Mouse (Mus musculus): Measurements from ENCODE around the gene Pacs2. TPM values are rescaled to one million over a fixed set of nuclear protein-coding genes. Genes with fewer than 3 reads are reported as not detected.

Gene Pacs2
- total and polyA plus RNA-seq, 3 experiments: 29.8 to 69.7 (median 62.5) TPM

DNA sequence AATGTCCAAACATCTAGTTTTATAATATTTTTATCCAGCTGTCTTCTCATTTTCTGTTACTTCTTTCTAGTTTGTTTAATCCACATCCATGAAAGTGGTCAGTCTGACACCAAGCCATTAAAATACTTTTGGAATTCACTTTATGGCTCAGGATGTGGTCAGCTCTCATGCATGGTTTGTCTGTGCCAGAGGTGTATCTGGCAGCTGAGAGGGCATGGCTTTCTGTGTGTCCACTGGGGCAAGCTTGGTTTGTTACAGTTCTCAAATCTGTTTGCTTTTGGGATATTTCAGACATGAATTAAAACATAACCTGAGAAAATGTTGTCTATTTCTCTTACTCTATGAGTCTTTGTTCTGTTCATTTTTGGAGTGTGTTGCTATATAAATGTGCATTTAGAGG lies 7.2 kb downstream of the Pacs2 start:
- H3K4me3 ChIP-seq (ENCODE audit: control insufficient read depth in 1 of 2, insufficient read depth in 1 of 2, low read depth in 2 of 2, low read length in 2 of 2): no peak overlapping the region
- no peak for DNase-seq (ENCODE audit: low read depth, low spot score)
- H3K27me3 ChIP-seq (ENCODE audit: control insufficient read depth in 1 of 2, insufficient read depth in 2 of 2, low read length in 2 of 2): no peaks in the 10 kb centered on the region
- peaks cover 0 to 3% of the 10 kb centered on the region in 2 experiments; a peak in 3 of 4 replicates for H3K36me3 ChIP-seq (ENCODE audit: control insufficient read depth in 1 of 2, insufficient read depth in 2 of 2, low read length in 2 of 2)
- TF ChIP-seq E2F4 (IDR thresholded peaks at IDR 0.05; ENCODE audit: borderline replicate concordance, low read depth, low read length) (no peak), MAFK (IDR thresholded peaks at IDR 0.05; ENCODE audit: borderline replicate concordance, low read depth, low read length) (no peak), NRF1 (IDR thresholded peaks at IDR 0.05; ENCODE audit: insufficient read depth, low read depth, low read length, poor library complexity, severe bottlenecking) (no peak), USF1 (IDR thresholded peaks at IDR 0.05; ENCODE audit: low read depth, low read length) (no peak), SIN3A (IDR thresholded peaks at IDR 0.05; ENCODE audit: low read length) (no peak), RCOR1 (IDR thresholded peaks at IDR 0.05; ENCODE audit: low read depth, low read length) (no peak), POLR2AphosphoS2 (IDR thresholded peaks at IDR 0.05; ENCODE audit: low read length) (no peak), JUND (IDR thresholded peaks at IDR 0.05; ENCODE audit: low read depth, low read length) (no peak), MYB (IDR thresholded peaks at IDR 0.05; ENCODE audit: low read depth, low read length) (no peak), GATA1 (IDR thresholded peaks at IDR 0.05; ENCODE audit: low read depth, low read length) (no peak), ZKSCAN1 (IDR thresholded peaks at IDR 0.05; ENCODE audit: low read depth, low read length) (no peak), HCFC1 (IDR thresholded peaks at IDR 0.05; ENCODE audit: low read depth, low read length) (no peak)
- H3K27ac ChIP-seq (ENCODE audit: control insufficient read depth, low read depth, low read length): no peak overlapping the region
- peaks cover 13% of the 10 kb centered on the region; the same call in 1 of the 2 replicates for H3K79me2 ChIP-seq (ENCODE audit: control insufficient read depth, insufficient read depth, low read length, poor library complexity)
- H3K4me1 ChIP-seq (ENCODE audit: control insufficient read depth in 1 of 2, insufficient read depth in 2 of 2, low read length in 2 of 2): peaks cover 5 to 15% of the 10 kb centered on the region in 2 experiments; a peak in 3 of 4 replicates
- no peaks in the 10 kb centered on the region for H3K9me3 ChIP-seq (replicated peaks; ENCODE audit: insufficient read depth, low read length)
- H3K9ac ChIP-seq (ENCODE audit: control insufficient read depth, low read depth, low read length, poor library complexity, severe bottlenecking): no peak overlapping the region

DNA sequence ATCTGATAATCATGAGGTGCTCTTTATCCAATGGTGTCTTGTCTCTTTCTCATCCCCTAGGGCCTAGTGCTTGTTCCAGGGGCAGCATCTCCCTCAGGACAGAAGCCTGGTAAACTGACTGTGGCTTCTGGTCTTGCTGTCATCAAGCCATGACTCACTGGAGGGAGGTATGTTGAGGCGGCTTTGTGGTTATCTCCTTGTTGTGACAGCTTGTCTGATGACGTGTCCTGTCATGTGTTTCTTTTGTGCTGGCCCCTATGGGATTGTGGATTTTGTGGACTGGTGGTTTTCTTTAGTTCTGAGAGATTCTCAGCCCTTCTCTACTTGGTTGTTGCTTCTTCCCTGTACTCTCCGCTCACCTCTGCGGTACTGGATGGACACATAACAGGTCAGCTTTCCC lies 8.8 kb downstream of the Pacs2 start:
- H3K9ac ChIP-seq (ENCODE audit: control insufficient read depth, low read depth, low read length, poor library complexity, severe bottlenecking): no peak overlapping the region
- H3K36me3 ChIP-seq (ENCODE audit: control insufficient read depth in 1 of 2, insufficient read depth in 2 of 2, low read length in 2 of 2): peaks cover 0 to 3% of the 10 kb centered on the region in 2 experiments; a peak in 3 of 4 replicates
- H3K9me3 ChIP-seq (replicated peaks; ENCODE audit: insufficient read depth, low read length): no peaks in the 10 kb centered on the region
- H3K27ac ChIP-seq (ENCODE audit: control insufficient read depth, low read depth, low read length): peak overlapping the region; percentile 8; the same call in 1 of the 2 replicates
- peaks cover 5% of the 10 kb centered on the region; the same call in 1 of the 2 replicates for H3K79me2 ChIP-seq (ENCODE audit: control insufficient read depth, insufficient read depth, low read length, poor library complexity)
- peaks cover 0 to 9% of the 10 kb centered on the region in 2 experiments; a peak in 2 of 4 replicates for H3K4me1 ChIP-seq (ENCODE audit: control insufficient read depth in 1 of 2, insufficient read depth in 2 of 2, low read length in 2 of 2)
- no peaks in the 10 kb centered on the region for H3K27me3 ChIP-seq (ENCODE audit: control insufficient read depth in 1 of 2, insufficient read depth in 2 of 2, low read length in 2 of 2)
- peak; percentile 88 for DNase-seq (ENCODE audit: low read depth, low spot score)
- H3K4me3 ChIP-seq (ENCODE audit: control insufficient read depth in 1 of 2, insufficient read depth in 1 of 2, low read depth in 2 of 2, low read length in 2 of 2): no peak overlapping the region
- peak; percentile 59; the same call in 1 of the 2 replicates for TF ChIP-seq GATA1 (IDR thresholded peaks at IDR 0.05; ENCODE audit: low read depth, low read length)
- TF ChIP-seq MYC (IDR thresholded peaks at IDR 0.05; ENCODE audit: low read depth, low read length): no peak
- TF ChIP-seq GABPA (IDR thresholded peaks at IDR 0.05; ENCODE audit: low read depth, low read length): no peak
- TF ChIP-seq JUND (IDR thresholded peaks at IDR 0.05; ENCODE audit: low read depth, low read length): peak; percentile 86; the same call in 1 of the 2 replicates
- TF ChIP-seq MXI1 (IDR thresholded peaks at IDR 0.05; ENCODE audit: low read depth, low read length): peak; percentile 86
- TF ChIP-seq TAL1 (IDR thresholded peaks at IDR 0.05; ENCODE audit: low read length): peak; percentile 84
- TF ChIP-seq MAX (IDR thresholded peaks at IDR 0.05; ENCODE audit: low read length): peak; percentile 77
- TF ChIP-seq USF1 (IDR thresholded peaks at IDR 0.05; ENCODE audit: low read depth, low read length): peak; percentile 72
- no peak for TF ChIP-seq UBTF (IDR thresholded peaks at IDR 0.05; ENCODE audit: borderline replicate concordance, insufficient read depth, low read depth, low read length)
- TF ChIP-seq MAZ (IDR thresholded peaks at IDR 0.05; ENCODE audit: low read depth, low read length): no peak
- no peak for TF ChIP-seq NELFE (IDR thresholded peaks at IDR 0.05; ENCODE audit: low read depth, low read length)
- TF ChIP-seq SIN3A (IDR thresholded peaks at IDR 0.05; ENCODE audit: low read length): peak; percentile 93
- no peak for TF ChIP-seq USF2 (IDR thresholded peaks at IDR 0.05; ENCODE audit: borderline replicate concordance in 1 of 2, insufficient read depth in 1 of 2, low read depth in 1 of 2, low read length in 2 of 2)
- peak; percentile 43 to 65 for TF ChIP-seq EP300 (IDR thresholded peaks at IDR 0.05; ENCODE audit: low read depth in 1 of 2, low read length in 2 of 2)
- no peak for TF ChIP-seq POLR2AphosphoS2 (IDR thresholded peaks at IDR 0.05; ENCODE audit: low read length)
- no peak for TF ChIP-seq ZNF384 (IDR thresholded peaks at IDR 0.05; ENCODE audit: low read depth, low read length)
- no peak for TF ChIP-seq CTCF (IDR thresholded peaks at IDR 0.05 in 2 of 3, conservative IDR thresholded peaks at IDR 0.05 in 1 of 3; ENCODE audit: control insufficient read depth in 1 of 3, insufficient read depth in 1 of 3, low read depth in 2 of 3, low read length in 3 of 3, poor library complexity in 1 of 3, severe bottlenecking in 1 of 3)
- TF ChIP-seq CHD1 (IDR thresholded peaks at IDR 0.05; ENCODE audit: low read depth, low read length): no peak
- no peak for TF ChIP-seq MAFK (IDR thresholded peaks at IDR 0.05; ENCODE audit: borderline replicate concordance, low read depth, low read length)
- no peak for TF ChIP-seq ZKSCAN1 (IDR thresholded peaks at IDR 0.05; ENCODE audit: low read depth, low read length)
- no peak for TF ChIP-seq RCOR1 (IDR thresholded peaks at IDR 0.05; ENCODE audit: low read depth, low read length)
- no peak for TF ChIP-seq MEF2A (IDR thresholded peaks at IDR 0.05; ENCODE audit: extremely low read depth, insufficient replicate concordance, low read depth, low read length, poor library complexity, severe bottlenecking)
- no peak for TF ChIP-seq BHLHE40 (IDR thresholded peaks at IDR 0.05; ENCODE audit: borderline replicate concordance, low read depth, low read length)
- TF ChIP-seq RAD21 (IDR thresholded peaks at IDR 0.05; ENCODE audit: low read depth, low read length): no peak
- TF ChIP-seq TCF12 (IDR thresholded peaks at IDR 0.05; ENCODE audit: low read depth, low read length): no peak

Measured in MEL (cell line).